Mouse (Mus musculus) cortical plate, adult 2 months (tissue): ENCODE results near the gene Cntnap4.

Source experiments
- CTCF ChIP-seq: fragments of 200-500 bp; IDR thresholded peaks from 2 replicates; pipeline ENCODE4 v1.5.1; 2011; ENCODE audit warnings: mild to moderate bottlenecking, control low read depth, low read length; ENCODE audit not compliant: insufficient read depth; ENCODE audit errors: extremely low read depth
- POLR2A ChIP-seq: fragments of 200-500 bp; IDR thresholded peaks from 2 replicates; pipeline ENCODE4 v1.6.1; 2011; ENCODE audit warnings: mild to moderate bottlenecking, low read length, control low read depth; ENCODE audit not compliant: insufficient read depth; ENCODE audit errors: extremely low read depth

DNA sequence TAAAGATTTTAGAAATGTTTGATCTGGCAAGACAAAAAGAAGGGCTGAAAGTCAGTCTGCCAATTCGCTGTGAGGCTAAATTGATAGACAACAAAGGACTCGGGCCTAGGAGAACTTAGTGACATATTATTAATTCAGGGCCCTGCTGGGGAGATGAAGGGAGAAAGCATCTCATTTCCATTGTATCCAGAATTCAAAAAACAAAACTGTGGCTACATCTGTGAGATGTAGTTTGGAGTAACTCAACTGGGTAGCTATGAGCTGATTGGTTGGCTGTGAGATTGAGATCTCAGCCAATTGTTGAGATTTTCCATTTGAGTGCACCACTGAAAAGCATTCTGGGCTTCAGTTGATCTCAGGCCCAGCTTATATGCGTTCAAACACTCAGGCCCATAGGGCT lies 84.2 kb downstream of the Cntnap4 start:
- no peak for TF ChIP-seq CTCF
- TF ChIP-seq POLR2A, result no peak
